ENCODE assay signal across 8 mouse cellular contexts in genomic region chr15:93274679-93275583, GRCm38 (mm10). TPM values are rescaled to one million over a fixed set of nuclear protein-coding genes. Genes with fewer than 3 reads are reported as not detected.
DNase-seq lines count a peak whose midpoint lies in the region; ATAC-seq and TF ChIP-seq lines count a peak whose summit lies in the region.

TSS of gene Gxylt1 (minus strand) at chr15:93275179.

- peak; percentile 81 for ATAC-seq in common myeloid progenitor, adult 5-6 weeks (replicated peaks; ENCODE audit: low read depth, poor library complexity, severe bottlenecking)
- peak; percentile 100 for ATAC-seq in hindbrain, postnatal 0 days
- ATAC-seq in megakaryocyte, adult 5-6 weeks (ENCODE audit: poor library complexity, severe bottlenecking) = peak; percentile 82

- 1% methylated on average over 83 of the region's 93 CpGs for WGBS in hindbrain, postnatal 0 days

- peak; percentile 98 for DNase-seq in ZHBTc4 (ENCODE audit: low read depth, low spot score)
- DNase-seq in gastrocnemius, adult 2 months = peak; percentile 100
- DNase-seq in hindbrain, postnatal 0 days (ENCODE audit: low spot score) = peak; percentile 97
- DNase-seq in left cerebral cortex, adult 2 months (ENCODE audit: extremely low spot score in 1 of 2, low spot score in 2 of 2) = peak; percentile 99 to 100
- DNase-seq in right cerebral cortex, adult 2 months (ENCODE audit: low spot score in 2 of 2) = peak; percentile 98 to 99
- DNase-seq in urinary bladder, postnatal 14 days (ENCODE audit: low spot score) = peak; percentile 99

- intact Hi-C loops in gastrocnemius, adult 2 months (cut with DNase I) = loop anchor here (2.0 kb wide), 1 partner anchor 62 kb away; the partner anchor contains the start of gene Yaf2
- intact Hi-C loops in left cerebral cortex, adult 2 months (cut with DNase I) = loop anchor here (1.0 to 2.0 kb wide), 2 partner anchors 61 to 122 kb away; partner anchors contain the start of gene Yaf2

- no peaks in the 10 kb centered on the region for H3K36me3 ChIP-seq in hindbrain, postnatal 0 days (ENCODE audit: insufficient read depth, low read length)

- H3K9me3 ChIP-seq in hindbrain, postnatal 0 days (ENCODE audit: low read length) = no peaks in the 10 kb centered on the region

- peak within 1 kb of the TSS; percentile 97 for H3K4me3 ChIP-seq in gastrocnemius, adult 2 months
- H3K4me3 ChIP-seq in hindbrain, postnatal 0 days (ENCODE audit: low read length) = peak within 1 kb of the TSS; percentile 74
- peak within 1 kb of the TSS; percentile 94 for H3K4me3 ChIP-seq in left cerebral cortex, adult 2 months

- TF ChIP-seq CTCF in gastrocnemius, adult 2 months (IDR thresholded peaks at IDR 0.05) = no peak
- TF ChIP-seq CTCF in hindbrain, postnatal 0 days (IDR thresholded peaks at IDR 0.05; ENCODE audit: low read depth) = no peak
- no peak for TF ChIP-seq CTCF in left cerebral cortex, adult 2 months (IDR thresholded peaks at IDR 0.05)

- H3K9ac ChIP-seq in hindbrain, postnatal 0 days (replicated peaks; ENCODE audit: low read length) = peak within 1 kb of the TSS; percentile 72

- no peaks in the 10 kb centered on the region for H3K27me3 ChIP-seq in hindbrain, postnatal 0 days (ENCODE audit: insufficient read depth, low read length)

- H3K4me2 ChIP-seq in hindbrain, postnatal 0 days (ENCODE audit: low read depth, low read length) = peak within 1 kb of the TSS; percentile 96

- peaks cover 6% of the 10 kb centered on the region for H3K4me1 ChIP-seq in hindbrain, postnatal 0 days (ENCODE audit: insufficient read depth, low read length)

- peak within 1 kb of the TSS; percentile 95 for H3K27ac ChIP-seq in gastrocnemius, adult 2 months
- peak within 1 kb of the TSS; percentile 88 for H3K27ac ChIP-seq in hindbrain, postnatal 0 days
- H3K27ac ChIP-seq in left cerebral cortex, adult 2 months = peak within 1 kb of the TSS; percentile 90

RNA-seq across cellular contexts. Expression of gene Gxylt1, which starts in this region (rescaled TPM):
- 19.9 and 20.7 TPM in 2 replicates for total RNA-seq in common myeloid progenitor, adult 5-6 weeks (2017)
- total RNA-seq in gastrocnemius, adult 2 months (2021) = 1 to 10 TPM; 5.7 to 6.9 TPM
- total RNA-seq in hindbrain, postnatal 0 days (2014; rRNA removed) = 3.1 and 4.9 TPM in 2 replicates
- polyA plus RNA-seq in hindbrain, postnatal 0 days (2015; fragmentation: Nextera tagmentation; extraction: Ambion mirVana) = 3.9 and 4.0 TPM in 2 replicates
- 10 to 100 TPM; 13.3 to 13.4 TPM for total RNA-seq in left cerebral cortex, adult 2 months (2021)
- 25.5 and 26.4 TPM in 2 replicates for total RNA-seq in megakaryocyte, adult 5-6 weeks (2015)
- 38.9 and 50.1 TPM in 2 replicates for total RNA-seq in megakaryocyte, adult 5-6 weeks (2017)

Comparison
In these comparisons a context has a peak if more than half of its experiments do, and no peak if none do; other contexts are left out.
1. Peak in every context shown above with its lines: DNase-seq, ATAC-seq, H3K4me3 ChIP-seq and H3K27ac ChIP-seq.